Mouse (Mus musculus) MEL (cell line): ENCODE data around the gene Ccdc180.

Experiments
- CHD1 ChIP-seq: IDR thresholded peaks from 2 replicates; pipeline ENCODE4 v1.6.1; 2012; ENCODE audit warnings: low read depth, mild to moderate bottlenecking, inconsistent platforms, low read length, improper control_type of control experiment
- CTCF ChIP-seq, 3 experiments: IDR thresholded peaks in 2 of 3; conservative IDR thresholded peaks in 1 of 3; 2 replicates each; pipeline ENCODE4 v1.5.1; 2011 to 2012; ENCODE audit warnings: low read length in 3 of 3, low read depth in 2 of 3, mild to moderate bottlenecking in 2 of 3, improper control_type of control experiment in 1 of 3, inconsistent platforms in 1 of 3, mixed read lengths in 1 of 3, moderate library complexity in 1 of 3; ENCODE audit not compliant: control insufficient read depth in 1 of 3, insufficient read depth in 1 of 3, poor library complexity in 1 of 3, severe bottlenecking in 1 of 3
- E2F4 ChIP-seq: IDR thresholded peaks from 2 replicates; pipeline ENCODE4 v1.6.1; 2011; ENCODE audit warnings: low read depth, low read length, improper control_type of control experiment, borderline replicate concordance
- EP300 ChIP-seq, 2 experiments: IDR thresholded peaks; 2 replicates each; pipeline ENCODE4 v1.6.1; 2011; ENCODE audit warnings: improper control_type of control experiment in 2 of 2, low read length in 2 of 2, low read depth in 1 of 2, mild to moderate bottlenecking in 1 of 2
- GATA1 ChIP-seq: IDR thresholded peaks from 2 replicates; pipeline ENCODE4 v1.6.1; 2011; ENCODE audit warnings: low read depth, low read length, improper control_type of control experiment
- JUND ChIP-seq: IDR thresholded peaks from 2 replicates; pipeline ENCODE4 v1.6.1; 2011; ENCODE audit warnings: low read depth, mild to moderate bottlenecking, improper control_type of control experiment, low read length
- KAT2A ChIP-seq: conservative IDR thresholded peaks from 2 replicates; pipeline ENCODE4 v1.6.1; 2012; ENCODE audit warnings: low read depth, low read length, improper control_type of control experiment, inconsistent platforms
- MAFK ChIP-seq: IDR thresholded peaks from 2 replicates; pipeline ENCODE4 v1.6.1; 2011; ENCODE audit warnings: low read depth, mild to moderate bottlenecking, low read length, improper control_type of control experiment, borderline replicate concordance
- NELFE ChIP-seq: IDR thresholded peaks from 2 replicates; pipeline ENCODE4 v1.6.1; 2011; ENCODE audit warnings: low read depth, low read length, improper control_type of control experiment
- POLR2A ChIP-seq, 2 experiments: IDR thresholded peaks; 2 replicates each; pipeline ENCODE4 v1.6.1; 2011 to 2012; ENCODE audit warnings: low read length in 2 of 2, mild to moderate bottlenecking in 2 of 2, control low read depth in 1 of 2, improper control_type of control experiment in 1 of 2, low read depth in 1 of 2, moderate library complexity in 1 of 2; ENCODE audit not compliant: control insufficient read depth in 1 of 2, insufficient read depth in 1 of 2, poor library complexity in 1 of 2
- RAD21 ChIP-seq: IDR thresholded peaks from 2 replicates; pipeline ENCODE4 v1.6.1; 2011; ENCODE audit warnings: mild to moderate bottlenecking, low read depth, low read length, improper control_type of control experiment
- TAL1 ChIP-seq: IDR thresholded peaks from 2 replicates; pipeline ENCODE4 v1.6.1; 2012; ENCODE audit warnings: mild to moderate bottlenecking, inconsistent platforms, low read length, moderate library complexity, mixed read lengths
- TBP ChIP-seq: IDR thresholded peaks from 2 replicates; pipeline ENCODE4 v1.8.0; 2011; ENCODE audit warnings: low read depth, low read length, improper control_type of control experiment
- ZNF384 ChIP-seq: IDR thresholded peaks from 2 replicates; pipeline ENCODE4 v1.6.1; 2012; ENCODE audit warnings: low read depth, mild to moderate bottlenecking, inconsistent platforms, low read length, improper control_type of control experiment

- TF ChIP-seq NELFE (no peak), TBP (no peak), ZNF384 (no peak), JUND (no peak), E2F4 (no peak), CTCF (IDR thresholded peaks at IDR 0.05 in 2 of 3, conservative IDR thresholded peaks at IDR 0.05 in 1 of 3; ENCODE audit: control insufficient read depth in 1 of 3, insufficient read depth in 1 of 3, low read depth in 2 of 3, low read length in 3 of 3, poor library complexity in 1 of 3, severe bottlenecking in 1 of 3) (no peak), MAFK (no peak), EP300 (IDR thresholded peaks at IDR 0.05; ENCODE audit: low read depth in 1 of 2, low read length in 2 of 2) (no peak), GATA1 (no peak), TAL1 (no peak), CHD1 (no peak), POLR2A (IDR thresholded peaks at IDR 0.05; ENCODE audit: control insufficient read depth in 1 of 2, insufficient read depth in 1 of 2, low read depth in 1 of 2, low read length in 2 of 2, poor library complexity in 1 of 2) (no peak), KAT2A (no peak), RAD21 (no peak)
Measured at GRCm38 (mm10) chr4:45955235-45955634, 65.1 kb downstream of the Ccdc180 start.
